Mouse (Mus musculus) spleen, postnatal 4 days (tissue): ENCODE results near the gene Tenm4.

Experiments used
- DNase-seq, 2 experiments: peaks; one replicate each; pipeline ENCODE4 v3.0.0; 2022; ENCODE audit warnings: low spot score in 2 of 2

The Tenm4 gene

GRCm38 (mm10) chr7:96852781-96853180, 681.7 kb downstream of the Tenm4 start:
- DNase-seq: no peak

GRCm38 (mm10) chr7:96855867-96856406, 684.9 kb downstream of the Tenm4 start:
- no peak for DNase-seq

- DNase-seq: no peak
These were observed 685.5 kb downstream of the Tenm4 start for GRCm38 (mm10) chr7:96856518-96856917.

GRCm38 (mm10) chr7:96859077-96859476, 688.0 kb downstream of the Tenm4 start:
- no peak for DNase-seq

- no peak for DNase-seq
These were observed 688.6 kb downstream of the Tenm4 start for GRCm38 (mm10) chr7:96859684-96860083.

- DNase-seq: no peak
These were observed 689.6 kb downstream of the Tenm4 start for GRCm38 (mm10) chr7:96860650-96861049.

- no peak for DNase-seq
These were observed 694.1 kb downstream of the Tenm4 start for GRCm38 (mm10) chr7:96864894-96865722.

GRCm38 (mm10) chr7:96869079-96869810, 698.2 kb downstream of the Tenm4 start:
- no peak for DNase-seq

- DNase-seq: no peak
These were observed 699.4 kb downstream of the Tenm4 start for GRCm38 (mm10) chr7:96870473-96870872.

- DNase-seq: no peak
These were observed 700.0 kb downstream of the Tenm4 start for GRCm38 (mm10) chr7:96871031-96871430.

- no peak for DNase-seq
These were observed 707.6 kb downstream of the Tenm4 start for GRCm38 (mm10) chr7:96878511-96879276.

GRCm38 (mm10) chr7:96879593-96879992, 708.5 kb downstream of the Tenm4 start:
- DNase-seq: no peak

GRCm38 (mm10) chr7:96880221-96880944, 709.3 kb downstream of the Tenm4 start:
- no peak for DNase-seq

- no peak for DNase-seq
These were observed 712.3 kb downstream of the Tenm4 start for GRCm38 (mm10) chr7:96883297-96883696.

- no peak for DNase-seq
These were observed 716.1 kb downstream of the Tenm4 start for GRCm38 (mm10) chr7:96887088-96887654.

- no peak for DNase-seq
These were observed 718.3 kb downstream of the Tenm4 start for GRCm38 (mm10) chr7:96889061-96890034.

- DNase-seq: no peak
These were observed 719.1 kb downstream of the Tenm4 start for GRCm38 (mm10) chr7:96890035-96890621.

- DNase-seq: no peak
These were observed 719.9 kb downstream of the Tenm4 start for GRCm38 (mm10) chr7:96890987-96891386.

GRCm38 (mm10) chr7:96899036-96899569, 728.1 kb downstream of the Tenm4 start:
- DNase-seq: no peak
